Mouse (Mus musculus): ENCODE results near the gene Panx2.

- no peak for TF ChIP-seq CTCF (IDR thresholded peaks at IDR 0.05; ENCODE audit: low read depth, low read length)
- no peak for TF ChIP-seq GATA1 (IDR thresholded peaks at IDR 0.05; ENCODE audit: borderline replicate concordance, low read length)
- TF ChIP-seq TAL1 (conservative IDR thresholded peaks at IDR 0.05; ENCODE audit: low read depth, low read length), result no peak
- no peak for TF ChIP-seq POLR2AphosphoS5 (IDR thresholded peaks at IDR 0.05; ENCODE audit: insufficient replicate concordance, low read depth, low read length)
- TF ChIP-seq GATA2 (IDR thresholded peaks at IDR 0.05; ENCODE audit: borderline replicate concordance, low read depth, low read length), result no peak
These were observed 50.6 kb downstream of the Panx2 start for GRCm38 (mm10) chr15:89110147-89110546.
